Mouse (Mus musculus): ENCODE measurements around the gene Tmem95. TPM values are rescaled to one million over a fixed set of nuclear protein-coding genes. Genes with fewer than 3 reads are reported as not detected.

The Tmem95 gene
- polyA plus RNA-seq, 1 experiment from 2014 or later = 0.40 TPM

Small RNAs within 50 kb of the gene (microRNA-seq; reads per million reads assigned to microRNA genes)
- not detected for gene Mir6924 (ENCODE audit: insufficient number of aligned reads)

Other genes starting within 250 kb of the Tmem95 start
- 33.6 and 44.1 TPM in 2 replicates for gene Fxr2, start 245.0 kb downstream of the Tmem95 start, polyA plus RNA-seq (2014; fragmentation: Nextera tagmentation; extraction: Ambion mirVana)
- gene Sox15, start 222.7 kb downstream of the Tmem95 start, polyA plus RNA-seq (2014; fragmentation: Nextera tagmentation; extraction: Ambion mirVana) = not detected in 2 replicates
- 39.0 TPM in 2 replicates for gene Mpdu1, start 215.4 kb downstream of the Tmem95 start, polyA plus RNA-seq (2014; fragmentation: Nextera tagmentation; extraction: Ambion mirVana)
- 6.3 and 6.4 TPM in 2 replicates for gene Cd68, start 211.9 kb downstream of the Tmem95 start, polyA plus RNA-seq (2014; fragmentation: Nextera tagmentation; extraction: Ambion mirVana)
- gene Eif4a1, start 205.6 kb downstream of the Tmem95 start, polyA plus RNA-seq (2014; fragmentation: Nextera tagmentation; extraction: Ambion mirVana) = 827 and 855 TPM in 2 replicates
- 110 and 117 TPM in 2 replicates for gene Senp3, start 195.9 kb downstream of the Tmem95 start, polyA plus RNA-seq (2014; fragmentation: Nextera tagmentation; extraction: Ambion mirVana)
- gene Tnfsf13, start 192.2 kb downstream of the Tmem95 start, polyA plus RNA-seq (2014; fragmentation: Nextera tagmentation; extraction: Ambion mirVana) = not detected in 2 replicates
- gene Tnfsf12, start 182.2 kb downstream of the Tmem95 start, polyA plus RNA-seq (2014; fragmentation: Nextera tagmentation; extraction: Ambion mirVana) = 2.4 TPM in 2 replicates
- 0.60 and 1.2 TPM in 2 replicates for gene Tnfsfm13, start 181.9 kb downstream of the Tmem95 start, polyA plus RNA-seq (2014; fragmentation: Nextera tagmentation; extraction: Ambion mirVana)
- 61.2 and 65.7 TPM in 2 replicates for gene Polr2a, start 119.4 kb downstream of the Tmem95 start, polyA plus RNA-seq (2014; fragmentation: Nextera tagmentation; extraction: Ambion mirVana)
- gene Slc35g3, start 116.0 kb downstream of the Tmem95 start, polyA plus RNA-seq (2014; fragmentation: Nextera tagmentation; extraction: Ambion mirVana) = not detected in 2 replicates
- gene Zbtb4, start 112.1 kb downstream of the Tmem95 start, polyA plus RNA-seq (2014; fragmentation: Nextera tagmentation; extraction: Ambion mirVana) = 1.1 and 1.4 TPM in 2 replicates
- gene Chrnb1, start 82.1 kb downstream of the Tmem95 start, polyA plus RNA-seq (2014; fragmentation: Nextera tagmentation; extraction: Ambion mirVana) = 0.73 and 1.1 TPM in 2 replicates
- 1.3 and 1.7 TPM in 2 replicates for gene Fgf11, start 76.2 kb downstream of the Tmem95 start, polyA plus RNA-seq (2014; fragmentation: Nextera tagmentation; extraction: Ambion mirVana)
- gene Tmem102, start 72.4 kb downstream of the Tmem95 start, polyA plus RNA-seq (2014; fragmentation: Nextera tagmentation; extraction: Ambion mirVana) = 0.32 and 0.65 TPM in 2 replicates
- gene Gm39566, start 62.7 kb downstream of the Tmem95 start, polyA plus RNA-seq (2014; fragmentation: Nextera tagmentation; extraction: Ambion mirVana) = not detected in 2 replicates
- not detected in 2 replicates for gene Spem2, start 59.6 kb downstream of the Tmem95 start, polyA plus RNA-seq (2014; fragmentation: Nextera tagmentation; extraction: Ambion mirVana)
- 0.53 TPM in 1 of 2 replicates, not detected in the other for gene Spem1, start 55.8 kb downstream of the Tmem95 start, polyA plus RNA-seq (2014; fragmentation: Nextera tagmentation; extraction: Ambion mirVana)
- 11.0 and 11.1 TPM in 2 replicates for gene Nlgn2, start 40.2 kb downstream of the Tmem95 start, polyA plus RNA-seq (2014; fragmentation: Nextera tagmentation; extraction: Ambion mirVana)
- 250 and 283 TPM in 2 replicates for gene Tmem256, start 39.5 kb downstream of the Tmem95 start, polyA plus RNA-seq (2014; fragmentation: Nextera tagmentation; extraction: Ambion mirVana)
- gene Plscr3, start 31.6 kb downstream of the Tmem95 start, polyA plus RNA-seq (2014; fragmentation: Nextera tagmentation; extraction: Ambion mirVana) = 64.6 and 71.9 TPM in 2 replicates
- gene Tnk1, start 19.3 kb downstream of the Tmem95 start, polyA plus RNA-seq (2014; fragmentation: Nextera tagmentation; extraction: Ambion mirVana) = 0.73 TPM in 2 replicates
- gene Kctd11, start 3.4 kb upstream of the Tmem95 start, polyA plus RNA-seq (2014; fragmentation: Nextera tagmentation; extraction: Ambion mirVana) = 2.9 and 3.0 TPM in 2 replicates
- 0.52 and 0.75 TPM in 2 replicates for gene Acap1, start 17.5 kb upstream of the Tmem95 start, polyA plus RNA-seq (2014; fragmentation: Nextera tagmentation; extraction: Ambion mirVana)
- 17.2 and 17.6 TPM in 2 replicates for gene 2810408A11Rik, start 23.0 kb upstream of the Tmem95 start, polyA plus RNA-seq (2014; fragmentation: Nextera tagmentation; extraction: Ambion mirVana)
- gene Neurl4, start 23.1 kb upstream of the Tmem95 start, polyA plus RNA-seq (2014; fragmentation: Nextera tagmentation; extraction: Ambion mirVana) = 16.4 and 23.0 TPM in 2 replicates
- gene Gps2, start 35.9 kb upstream of the Tmem95 start, polyA plus RNA-seq (2014; fragmentation: Nextera tagmentation; extraction: Ambion mirVana) = 99.2 and 106 TPM in 2 replicates
- 2,045 and 2,063 TPM in 2 replicates for gene Eif5a, start 43.9 kb upstream of the Tmem95 start, polyA plus RNA-seq (2014; fragmentation: Nextera tagmentation; extraction: Ambion mirVana)
- 7.1 and 10.1 TPM in 2 replicates for gene Ybx2, start 57.8 kb upstream of the Tmem95 start, polyA plus RNA-seq (2014; fragmentation: Nextera tagmentation; extraction: Ambion mirVana)
- 13.7 and 14.8 TPM in 2 replicates for gene Slc2a4, start 70.2 kb upstream of the Tmem95 start, polyA plus RNA-seq (2014; fragmentation: Nextera tagmentation; extraction: Ambion mirVana)
- 3.2 and 6.4 TPM in 2 replicates for gene Cldn7, start 86.8 kb upstream of the Tmem95 start, polyA plus RNA-seq (2014; fragmentation: Nextera tagmentation; extraction: Ambion mirVana)
- 20.4 and 28.0 TPM in 2 replicates for gene Ctdnep1, start 103.1 kb upstream of the Tmem95 start, polyA plus RNA-seq (2014; fragmentation: Nextera tagmentation; extraction: Ambion mirVana)
- 144 and 156 TPM in 2 replicates for gene Elp5, start 104.5 kb upstream of the Tmem95 start, polyA plus RNA-seq (2014; fragmentation: Nextera tagmentation; extraction: Ambion mirVana)
- gene Gabarap, start 113.1 kb upstream of the Tmem95 start, polyA plus RNA-seq (2014; fragmentation: Nextera tagmentation; extraction: Ambion mirVana) = 472 and 477 TPM in 2 replicates
- gene Phf23, start 117.8 kb upstream of the Tmem95 start, polyA plus RNA-seq (2014; fragmentation: Nextera tagmentation; extraction: Ambion mirVana) = 61.4 and 63.0 TPM in 2 replicates
- 43.9 and 47.6 TPM in 2 replicates for gene Dvl2, start 122.6 kb upstream of the Tmem95 start, polyA plus RNA-seq (2014; fragmentation: Nextera tagmentation; extraction: Ambion mirVana)
- gene Acadvl, start 137.4 kb upstream of the Tmem95 start, polyA plus RNA-seq (2014; fragmentation: Nextera tagmentation; extraction: Ambion mirVana) = 44.0 and 47.6 TPM in 2 replicates
- 18.2 and 21.5 TPM in 2 replicates for gene Dlg4, start 138.9 kb upstream of the Tmem95 start, polyA plus RNA-seq (2014; fragmentation: Nextera tagmentation; extraction: Ambion mirVana)
- 0.88 and 0.99 TPM in 2 replicates for gene Asgr1, start 176.1 kb upstream of the Tmem95 start, polyA plus RNA-seq (2014; fragmentation: Nextera tagmentation; extraction: Ambion mirVana)
- gene Asgr2, start 214.6 kb upstream of the Tmem95 start, polyA plus RNA-seq (2014; fragmentation: Nextera tagmentation; extraction: Ambion mirVana) = not detected in 2 replicates

Measured in forebrain, embryonic 11.5 days (tissue).